Mouse (Mus musculus): ENCODE results near the gene Gm8265. TPM values are rescaled to one million over a fixed set of nuclear protein-coding genes. Genes with fewer than 3 reads are reported as not detected.
"Not testable (repeated sequence)": the region's sequence is repeated elsewhere in the genome, so short reads cannot be mapped to it uniquely, and the experiment has no call there.

The Gm8265 gene
- polyA plus RNA-seq (2016; fragmentation: Nextera tagmentation; extraction: Ambion mirVana) = not detected in 2 replicates

DNA sequence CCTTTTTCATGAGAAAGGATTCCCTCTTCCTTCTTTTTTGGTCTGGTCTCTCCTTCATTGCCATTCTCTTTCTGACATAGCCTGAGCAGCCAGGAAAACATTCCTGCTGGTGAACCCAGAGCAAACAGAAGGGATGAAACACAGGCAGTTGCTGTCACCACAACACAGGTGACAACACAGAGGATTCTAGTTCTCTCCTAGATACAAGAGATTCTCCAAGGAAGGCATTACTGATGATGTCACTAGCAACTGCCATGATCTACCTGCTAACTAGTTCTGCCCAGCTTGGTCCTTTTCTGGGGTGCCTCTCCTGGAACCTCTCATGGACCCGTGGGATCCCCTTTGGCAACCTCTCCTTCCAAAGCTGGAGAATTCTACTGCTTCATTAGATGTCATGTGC lies at the start of gene Gm8265:
Gene Gm8265 (minus strand): TSS at position 101 of the 400 bp plus-strand sequence.
- no CpG with 5 or more reads among the region's 1 CpGs for WGBS
- H3K27me3 ChIP-seq; H3K36me3 ChIP-seq (replicated peaks); ATAC-seq (ENCODE audit: low FRiP score); H3K9ac ChIP-seq; H3K4me1 ChIP-seq; H3K4me2 ChIP-seq; H3K4me3 ChIP-seq (replicated peaks); H3K9me3 ChIP-seq; H3K27ac ChIP-seq: not testable (repeated sequence)

Other genes with a start within 250 kb of the Gm8265 start
- 0.47 TPM in 1 of 2 replicates, not detected in the other for gene Gm3500, start 244.0 kb downstream of the Gm8265 start, polyA plus RNA-seq (2016; fragmentation: Nextera tagmentation; extraction: Ambion mirVana)
- gene Gm3194, start 177.6 kb downstream of the Gm8265 start, polyA plus RNA-seq (2016; fragmentation: Nextera tagmentation; extraction: Ambion mirVana) = 1.4 and 1.8 TPM in 2 replicates
- gene Gm8246, start 155.2 kb downstream of the Gm8265 start, polyA plus RNA-seq (2016; fragmentation: Nextera tagmentation; extraction: Ambion mirVana) = not detected in 2 replicates
- not detected in 2 replicates for gene Gm3187, start 148.8 kb downstream of the Gm8265 start, polyA plus RNA-seq (2016; fragmentation: Nextera tagmentation; extraction: Ambion mirVana)
- gene Gm3488, start 131.4 kb downstream of the Gm8265 start, polyA plus RNA-seq (2016; fragmentation: Nextera tagmentation; extraction: Ambion mirVana) = 3.7 and 3.8 TPM in 2 replicates
- not detected in 2 replicates for gene Gm3532, start 94.5 kb downstream of the Gm8265 start, polyA plus RNA-seq (2016; fragmentation: Nextera tagmentation; extraction: Ambion mirVana)
- gene Gm9603, start 54.4 kb upstream of the Gm8265 start, polyA plus RNA-seq (2016; fragmentation: Nextera tagmentation; extraction: Ambion mirVana) = not detected in 2 replicates
- 0.32 TPM in 1 of 2 replicates, not detected in the other for gene Gm3373, start 108.5 kb upstream of the Gm8265 start, polyA plus RNA-seq (2016; fragmentation: Nextera tagmentation; extraction: Ambion mirVana)
- gene Gm3383, start 175.0 kb upstream of the Gm8265 start, polyA plus RNA-seq (2016; fragmentation: Nextera tagmentation; extraction: Ambion mirVana) = 1.8 and 2.0 TPM in 2 replicates
- gene Gm3424, start 197.3 kb upstream of the Gm8265 start, polyA plus RNA-seq (2016; fragmentation: Nextera tagmentation; extraction: Ambion mirVana) = not detected in 2 replicates
- 0.32 TPM in 1 of 2 replicates, not detected in the other for gene Gm8237, start 247.4 kb upstream of the Gm8265 start, polyA plus RNA-seq (2016; fragmentation: Nextera tagmentation; extraction: Ambion mirVana)

Measured in forebrain, embryonic 12.5 days (tissue).